Mouse (Mus musculus) megakaryocyte, adult 5-6 weeks (primary cell): ENCODE data around the gene Olfml3. TPM values are rescaled to one million over a fixed set of nuclear protein-coding genes. Genes with fewer than 3 reads are reported as not detected.

Source experiments
- ATAC-seq: 2 replicates; pipeline ENCODE4 v1.8.0; 2016; ENCODE audit warnings: mild to moderate bottlenecking, inconsistent platforms; ENCODE audit not compliant: poor library complexity, severe bottlenecking
- total RNA-seq, 2 experiments: library from RNA; stranded (forward) in 1 of 2; stranded (reverse) in 1 of 2; fragments of 153-499, 151-499 nt in 1 of 2; fragments of 221-1000, 200-1000 nt in 1 of 2; gene quantifications; 2 replicates each; pipeline versions ENCODE4 v1.2.3 to v1.2.4; 2015 to 2017

The Olfml3 gene
- total RNA-seq (2015) = 0.25 and 1.3 TPM in 2 replicates
- total RNA-seq (2017) = 0.57 and 0.59 TPM in 2 replicates

- peak; percentile 79 for ATAC-seq
These were observed at the start of gene Olfml3 for GRCm38 (mm10) chr3:103737778-103738571. Gene Olfml3 (minus strand): TSS chr3:103738001.

GRCm38 (mm10) chr3:103787225-103787624 lies 49.4 kb upstream of the Olfml3 start:
- peak; percentile 43 for ATAC-seq

GRCm38 (mm10) chr3:103782844-103783609 lies 45.2 kb upstream of the Olfml3 start:
- no peak for ATAC-seq

- ATAC-seq = no peak
These were observed 43.0 kb upstream of the Olfml3 start for GRCm38 (mm10) chr3:103780777-103781176.

- ATAC-seq = no peak
These were observed 42.5 kb upstream of the Olfml3 start for GRCm38 (mm10) chr3:103780271-103780670.

- ATAC-seq = peak; percentile 59
These were observed 41.4 kb upstream of the Olfml3 start for GRCm38 (mm10) chr3:103779183-103779582.

- 0 out of 2 replicates have a peak, but pooled peaks have one; percentile 17 for ATAC-seq
These were observed 40.9 kb upstream of the Olfml3 start for GRCm38 (mm10) chr3:103778660-103779059.

- ATAC-seq = no peak
These were observed 40.1 kb upstream of the Olfml3 start for GRCm38 (mm10) chr3:103777940-103778339.

- no peak for ATAC-seq
These were observed 36.2 kb upstream of the Olfml3 start for GRCm38 (mm10) chr3:103774009-103774408.

- peak; percentile 53; the same call in 1 of the 2 replicates for ATAC-seq
These were observed 35.7 kb upstream of the Olfml3 start for GRCm38 (mm10) chr3:103773508-103773907.

- ATAC-seq = peak; percentile 69
These were observed 35.0 kb upstream of the Olfml3 start for GRCm38 (mm10) chr3:103772846-103773245.

- ATAC-seq = no peak
These were observed 33.8 kb upstream of the Olfml3 start for GRCm38 (mm10) chr3:103771531-103772130.

GRCm38 (mm10) chr3:103766789-103767188 lies 29.0 kb upstream of the Olfml3 start:
- no peak for ATAC-seq

GRCm38 (mm10) chr3:103759261-103759970 lies 21.6 kb upstream of the Olfml3 start:
- ATAC-seq = peak; percentile 43; the same call in 1 of the 2 replicates

GRCm38 (mm10) chr3:103758456-103758855 lies 20.7 kb upstream of the Olfml3 start:
- ATAC-seq = no peak

GRCm38 (mm10) chr3:103756920-103757319 lies 19.1 kb upstream of the Olfml3 start:
- no peak for ATAC-seq

- ATAC-seq = no peak
These were observed 17.6 kb upstream of the Olfml3 start for GRCm38 (mm10) chr3:103755351-103755750.

GRCm38 (mm10) chr3:103751558-103751957 lies 13.8 kb upstream of the Olfml3 start:
- ATAC-seq = no peak

GRCm38 (mm10) chr3:103746711-103747110 lies 8.9 kb upstream of the Olfml3 start:
- ATAC-seq = no peak

GRCm38 (mm10) chr3:103745001-103745770 lies 7.4 kb upstream of the Olfml3 start:
- peak; percentile 47 for ATAC-seq
